Mouse (Mus musculus) lung, embryonic 16.5 days (tissue): ENCODE results near the gene Zswim7. TPM values are rescaled to one million over a fixed set of nuclear protein-coding genes. Genes with fewer than 3 reads are reported as not detected.

Experiments
- polyA plus RNA-seq: library from polyadenylated mRNA; unstranded; fragments of >200 nt; fragmentation: Nextera tagmentation; extraction: Ambion mirVana; gene quantifications from 2 replicates; pipeline ENCODE4 v1.2.1, GENCODE M21; 2015

The Zswim7 gene
- polyA plus RNA-seq, 1 experiment from 2014 or later = 16.0 TPM

Other genes with a start within 250 kb of the Zswim7 start
- gene Adora2b, start 32.4 kb downstream of the Zswim7 start, polyA plus RNA-seq = 3.8 and 4.5 TPM in 2 replicates
- 14.0 and 15.5 TPM in 2 replicates for gene Ttc19, start 98 bp upstream of the Zswim7 start, polyA plus RNA-seq
- gene Pigl, start 177.1 kb upstream of the Zswim7 start, polyA plus RNA-seq = 9.3 and 10.5 TPM in 2 replicates
- 55.8 and 65.8 TPM in 2 replicates for gene Ncor1, start 177.2 kb upstream of the Zswim7 start, polyA plus RNA-seq